Mouse (Mus musculus) kidney, embryonic 15.5 days (tissue): ENCODE measurements around the gene Ganc. TPM values are rescaled to one million over a fixed set of nuclear protein-coding genes. Genes with fewer than 3 reads are reported as not detected.

Source experiments
- ATAC-seq: fragments of 200-750 bp; cut with Nextera tagmentation; replicated peaks from 2 replicates; pipeline ENCODE4 v1.8.0; 2017; ENCODE audit warnings: moderate TSS enrichment; ENCODE audit not compliant: low FRiP score
- H3K27ac ChIP-seq: fragments of 300-500 bp; sonication (generic); 2 replicates; pipeline ENCODE4 v1.5.1; 2015; ENCODE audit warnings: mild to moderate bottlenecking, inconsistent platforms
- H3K27me3 ChIP-seq: fragments of 300-500 bp; sonication (generic); 2 replicates; pipeline ENCODE4 v1.6.1; 2015; ENCODE audit warnings: inconsistent platforms
- H3K36me3 ChIP-seq: fragments of 300-500 bp; sonication (generic); 2 replicates; pipeline ENCODE4 v1.6.1; 2015; ENCODE audit warnings: inconsistent platforms
- H3K4me1 ChIP-seq: fragments of 300-500 bp; sonication (generic); 2 replicates; pipeline ENCODE4 v1.6.1; 2015; ENCODE audit warnings: inconsistent platforms
- H3K4me2 ChIP-seq: fragments of 300-500 bp; sonication (generic); 2 replicates; pipeline ENCODE4 v1.6.1; 2015; ENCODE audit warnings: moderate library complexity, mild to moderate bottlenecking, inconsistent platforms
- H3K4me3 ChIP-seq: fragments of 300-500 bp; sonication (generic); replicated peaks from 2 replicates; pipeline ENCODE4 v1.5.1; 2015; ENCODE audit warnings: mild to moderate bottlenecking, inconsistent platforms
- H3K9ac ChIP-seq: fragments of 300-500 bp; sonication (generic); 2 replicates; pipeline ENCODE4 v1.6.1; 2015; ENCODE audit warnings: mild to moderate bottlenecking, inconsistent platforms
- H3K9me3 ChIP-seq: fragments of 300-500 bp; sonication (generic); replicated peaks from 2 replicates; pipeline ENCODE4 v1.6.1; 2016; ENCODE audit warnings: inconsistent platforms
- WGBS: fragments of 180-500 bp; shearing (Covaris S2); methylation state at CpG from one replicate; pipeline ENCODE4 v1.1.7; 2015; ENCODE audit warnings: mixed read lengths; 5-methylcytosine and 5-hydroxymethylcytosine counted together
- polyA plus RNA-seq: library from polyadenylated mRNA; unstranded; fragments of >200 nt; fragmentation: Nextera tagmentation; extraction: Ambion mirVana; gene quantifications from 2 replicates; pipeline ENCODE4 v1.2.1, GENCODE M21; 2015

Ganc gene
- polyA plus RNA-seq, 1 experiment from 2014 or later: 10.7 TPM

DNA sequence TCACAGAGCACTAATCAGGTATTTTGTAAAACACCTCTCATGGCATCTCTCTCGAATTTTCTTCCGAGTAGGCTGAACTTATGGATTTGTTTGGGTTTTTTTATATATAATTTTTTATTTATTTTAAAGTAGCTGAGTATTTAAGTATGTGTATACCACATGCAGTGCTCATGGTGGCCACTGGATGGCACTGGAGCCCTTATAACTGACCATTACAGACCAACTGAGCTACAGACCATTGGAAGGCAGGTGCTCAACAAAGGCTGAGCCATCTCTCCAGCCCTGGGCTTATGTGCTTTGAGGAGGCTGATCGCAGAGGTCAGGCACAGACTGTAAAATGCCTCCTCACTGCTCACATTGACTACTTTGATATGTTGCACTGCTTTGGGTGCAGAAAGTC is 74.9 kb downstream of the Ganc start:
- Histone ChIP-seq H3K4me3 (no peak overlapping the region), H3K27ac (no peak overlapping the region), H3K4me1 (peaks cover 14% of the 10 kb centered on the region), H3K4me2 (no peak overlapping the region), H3K9ac (no peak overlapping the region), H3K27me3 (peaks cover 3% of the 10 kb centered on the region; the same call in 1 of the 2 replicates), H3K9me3 (no peaks in the 10 kb centered on the region), H3K36me3 (no peaks in the 10 kb centered on the region)
- ATAC-seq: no peak
- 49% methylated on average over 3 of the region's 3 CpGs for WGBS

DNA sequence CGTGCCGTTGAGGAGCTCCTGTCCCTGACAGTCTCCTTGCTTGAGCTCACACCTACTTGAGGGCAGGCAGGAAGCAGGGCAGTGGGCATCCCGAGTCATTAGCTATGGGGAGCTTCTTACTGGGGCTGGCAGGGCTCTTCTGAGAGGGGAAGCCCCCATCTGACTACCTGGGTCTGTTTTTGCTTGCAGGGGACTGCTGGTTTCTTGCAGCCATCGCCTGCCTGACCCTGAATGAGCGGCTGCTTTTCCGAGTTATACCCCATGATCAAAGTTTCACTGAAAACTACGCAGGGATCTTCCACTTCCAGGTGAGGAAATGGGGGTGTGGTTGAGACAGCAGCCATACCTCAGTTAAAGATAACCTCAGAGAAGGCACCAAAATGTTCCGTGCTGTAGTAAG is 78.2 kb downstream of the Ganc start:
- Histone ChIP-seq H3K27me3 (peaks cover 3% of the 10 kb centered on the region; the same call in 1 of the 2 replicates), H3K4me1 (peaks cover 18% of the 10 kb centered on the region), H3K27ac (no peak overlapping the region), H3K36me3 (no peaks in the 10 kb centered on the region), H3K9ac (no peak overlapping the region), H3K9me3 (no peaks in the 10 kb centered on the region), H3K4me2 (no peak overlapping the region), H3K4me3 (no peak overlapping the region)
- 57% methylated on average over 8 of the region's 8 CpGs for WGBS
- no peak for ATAC-seq

DNA sequence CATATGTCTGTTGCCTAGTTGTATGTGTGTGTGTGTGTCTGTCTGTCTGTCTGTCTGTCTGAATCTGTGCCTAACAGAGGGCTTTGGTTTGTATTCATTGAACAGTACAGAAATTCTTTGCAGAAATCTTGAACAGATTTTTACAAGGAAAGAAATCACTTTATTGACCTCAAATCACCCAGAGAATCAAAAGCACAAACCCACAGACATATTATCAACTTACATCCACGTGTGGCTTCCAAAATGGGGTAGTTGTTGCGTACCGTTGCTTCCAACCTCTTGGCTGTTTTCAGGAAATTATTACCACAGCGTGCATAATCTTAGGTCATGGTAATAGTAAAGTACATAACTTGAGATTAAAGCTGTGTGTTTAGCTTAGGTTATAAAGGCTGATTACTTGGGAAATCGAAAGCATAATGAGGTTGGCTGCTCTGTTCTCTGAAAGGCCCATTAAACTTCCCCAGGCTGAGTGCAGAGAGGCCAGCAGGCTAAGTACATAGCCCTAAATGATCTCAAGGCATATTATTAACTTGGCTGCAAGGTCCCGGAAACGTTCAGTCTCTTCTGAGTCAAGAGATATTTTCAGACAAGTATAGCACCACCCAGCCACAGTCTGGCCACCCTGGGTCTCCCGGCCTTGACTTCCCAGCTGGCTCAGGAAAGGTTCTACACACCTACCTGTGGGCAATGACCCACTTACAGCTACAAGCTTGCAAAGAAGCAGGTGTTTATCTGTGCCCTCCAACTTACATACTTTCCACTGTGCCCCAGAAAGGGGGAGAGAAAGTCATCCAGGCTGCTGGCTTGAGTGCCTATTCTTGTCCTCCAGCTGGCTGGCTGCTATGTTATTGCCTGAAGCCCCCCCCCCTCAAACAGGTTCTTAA is 79.1 kb downstream of the Ganc start:
- Histone ChIP-seq H3K36me3 (no peaks in the 10 kb centered on the region), H3K4me3 (no peak overlapping the region), H3K27ac (peak overlapping the region; percentile 37), H3K27me3 (peaks cover 3% of the 10 kb centered on the region; the same call in 1 of the 2 replicates), H3K4me2 (no peak overlapping the region), H3K9me3 (no peaks in the 10 kb centered on the region), H3K9ac (no peak overlapping the region), H3K4me1 (peaks cover 18% of the 10 kb centered on the region)
- ATAC-seq: peak; percentile 71
- WGBS: 59% methylated on average over 8 of the region's 8 CpGs

DNA sequence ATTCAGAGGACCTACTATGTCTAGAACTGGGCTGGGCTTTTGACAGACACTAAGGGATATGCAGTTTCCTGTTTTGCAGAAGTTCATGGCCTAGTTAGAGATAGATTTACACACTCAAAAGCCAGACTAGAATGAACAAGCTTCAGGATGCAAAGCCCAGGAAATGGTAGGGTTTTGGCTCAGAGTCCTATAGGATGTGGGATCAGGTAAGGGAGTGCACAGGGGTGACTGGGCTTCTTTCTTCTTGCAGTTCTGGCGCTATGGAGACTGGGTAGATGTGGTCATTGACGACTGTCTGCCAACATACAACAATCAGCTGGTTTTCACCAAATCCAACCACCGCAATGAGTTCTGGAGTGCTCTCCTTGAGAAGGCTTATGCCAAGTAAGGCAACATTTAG is 80.5 kb downstream of the Ganc start:
- ATAC-seq: no peak
- Histone ChIP-seq H3K4me3 (no peak overlapping the region), H3K9ac (no peak overlapping the region), H3K27me3 (peaks cover 3% of the 10 kb centered on the region; the same call in 1 of the 2 replicates), H3K36me3 (no peaks in the 10 kb centered on the region), H3K4me2 (no peak overlapping the region), H3K9me3 (no peaks in the 10 kb centered on the region), H3K4me1 (peaks cover 18% of the 10 kb centered on the region), H3K27ac (no peak overlapping the region)
- 92% methylated on average over 3 of the region's 3 CpGs for WGBS

DNA sequence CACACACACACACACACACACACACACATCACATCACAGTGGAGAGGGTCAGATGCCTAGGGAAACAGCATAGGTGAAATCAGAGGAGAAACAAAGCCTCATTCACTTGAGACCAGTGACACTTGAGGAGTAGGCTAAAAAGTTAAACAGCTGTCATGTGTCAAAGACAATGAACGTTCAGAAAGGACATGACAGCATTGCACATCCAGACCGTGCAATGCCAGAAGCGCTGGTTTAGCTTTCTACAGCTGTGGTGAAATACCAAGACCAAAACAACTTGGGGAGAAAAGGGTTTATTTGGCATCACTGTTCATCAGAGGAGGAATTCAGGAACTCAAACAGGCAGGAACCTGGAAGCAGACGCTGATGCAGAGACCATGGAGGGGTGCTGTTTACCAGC is 89.6 kb downstream of the Ganc start:
- H3K4me2 ChIP-seq: no peak overlapping the region
- no peaks in the 10 kb centered on the region for H3K27me3 ChIP-seq
- 40% methylated on average over 4 of the region's 4 CpGs for WGBS
- no peak overlapping the region for H3K9ac ChIP-seq
- H3K4me3 ChIP-seq: no peak overlapping the region
- H3K9me3 ChIP-seq: no peaks in the 10 kb centered on the region
- ATAC-seq: no peak
- H3K4me1 ChIP-seq: no peaks in the 10 kb centered on the region
- no peaks in the 10 kb centered on the region for H3K36me3 ChIP-seq
- H3K27ac ChIP-seq: no peak overlapping the region

DNA sequence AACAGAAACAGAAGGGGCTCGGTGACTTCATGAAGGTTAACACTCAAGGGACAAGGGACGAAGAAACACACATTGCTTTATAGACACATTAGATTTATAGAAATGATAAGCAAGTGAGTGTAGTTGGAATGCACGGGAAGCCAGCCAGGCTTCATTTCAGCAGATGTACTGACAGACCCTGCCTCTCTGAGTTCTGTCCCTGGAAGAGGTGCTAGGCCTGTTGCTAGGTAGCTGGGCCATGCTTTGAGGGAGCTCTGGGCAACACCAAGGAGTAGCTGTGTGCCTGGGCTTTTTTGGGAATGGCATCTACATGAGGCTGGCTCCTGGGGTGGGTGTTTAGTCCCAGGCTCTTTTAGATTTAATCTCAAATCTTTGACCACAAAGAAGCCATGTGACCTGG is 92.8 kb downstream of the Ganc start:
- no peak overlapping the region for H3K4me2 ChIP-seq
- H3K9ac ChIP-seq: no peak overlapping the region
- H3K4me3 ChIP-seq: no peak overlapping the region
- peaks cover 12% of the 10 kb centered on the region for H3K4me1 ChIP-seq
- H3K36me3 ChIP-seq: no peaks in the 10 kb centered on the region
- 50% methylated on average over 3 of the region's 3 CpGs for WGBS
- H3K27me3 ChIP-seq: no peaks in the 10 kb centered on the region
- ATAC-seq: no peak
- no peaks in the 10 kb centered on the region for H3K9me3 ChIP-seq
- no peak overlapping the region for H3K27ac ChIP-seq

DNA sequence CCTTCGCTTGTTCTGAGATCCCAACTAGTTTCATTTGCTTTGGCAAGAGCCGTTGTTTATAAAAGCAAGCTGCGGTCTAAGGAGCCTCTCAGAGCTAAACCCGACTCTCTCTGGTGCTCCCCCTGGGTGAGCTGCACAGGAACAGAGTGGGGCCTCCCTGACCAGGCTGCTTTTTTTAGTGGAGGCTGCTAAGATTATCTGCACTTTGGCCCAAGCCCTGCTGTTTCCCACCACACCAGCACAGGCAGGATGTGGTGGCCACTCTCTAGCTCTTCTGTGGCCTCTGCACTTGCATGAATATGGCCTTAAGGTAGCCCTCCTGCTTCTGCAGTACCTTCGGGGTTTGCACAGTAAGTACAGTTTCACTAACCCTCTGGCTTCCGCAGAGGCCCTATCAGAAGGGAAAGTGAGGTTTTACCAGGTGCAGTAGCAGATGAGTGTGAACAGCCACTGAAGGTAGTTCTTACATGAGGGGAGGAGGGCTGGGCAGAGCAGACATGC is 96.3 kb downstream of the Ganc start:
- H3K4me3 ChIP-seq: no peak overlapping the region
- H3K9me3 ChIP-seq: no peaks in the 10 kb centered on the region
- no peak overlapping the region for H3K4me2 ChIP-seq
- peaks cover 8% of the 10 kb centered on the region for H3K36me3 ChIP-seq
- 48% methylated on average over 6 of the region's 6 CpGs for WGBS
- no peak overlapping the region for H3K27ac ChIP-seq
- peaks cover 13% of the 10 kb centered on the region for H3K4me1 ChIP-seq
- no peak for ATAC-seq
- H3K9ac ChIP-seq: peak overlapping the region; percentile 21; the same call in 1 of the 2 replicates
- no peaks in the 10 kb centered on the region for H3K27me3 ChIP-seq

DNA sequence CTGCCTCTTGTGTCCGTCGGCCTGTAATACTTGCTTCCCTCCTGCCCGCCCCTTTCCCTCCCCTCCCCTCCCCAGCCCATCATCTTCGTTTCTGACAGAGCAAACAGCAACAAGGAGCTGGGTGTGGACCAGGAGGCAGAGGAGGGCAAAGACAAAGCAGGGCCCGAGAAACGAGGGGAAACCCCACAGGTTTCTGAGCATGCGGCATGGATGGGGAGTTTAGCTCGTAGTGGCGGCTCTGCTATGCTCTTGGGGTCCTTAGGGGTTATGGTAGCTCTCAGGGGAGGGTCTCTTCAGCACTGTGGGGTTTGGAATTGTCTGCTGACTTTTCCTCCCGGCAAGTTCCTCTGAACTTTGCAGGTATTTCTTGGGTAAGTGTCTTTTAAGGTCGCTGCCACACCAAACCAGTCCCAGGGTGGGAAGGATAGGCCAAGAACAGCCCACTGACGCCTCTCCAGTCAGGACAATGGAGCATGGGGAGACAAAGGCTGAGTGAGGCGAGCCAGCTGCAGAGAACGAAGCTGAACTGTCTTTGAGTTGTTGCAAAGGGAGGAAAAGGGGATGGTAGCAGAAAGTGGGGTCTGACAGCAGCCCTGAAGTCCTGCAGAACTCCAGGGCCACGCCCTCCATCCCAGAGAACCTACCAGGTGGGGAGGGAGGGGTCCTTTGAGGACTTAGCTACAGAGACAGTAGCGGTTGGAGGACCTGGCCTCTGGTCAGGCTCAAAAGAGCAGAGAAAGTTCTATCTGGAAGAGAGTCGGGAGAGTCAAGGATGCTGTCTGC is 97.6 kb downstream of the Ganc start:
- Histone ChIP-seq H3K36me3 (peaks cover 22% of the 10 kb centered on the region), H3K9me3 (no peaks in the 10 kb centered on the region), H3K4me1 (peaks cover 13% of the 10 kb centered on the region), H3K4me3 (no peak overlapping the region), H3K4me2 (no peak overlapping the region), H3K9ac (no peak overlapping the region), H3K27ac (no peak overlapping the region), H3K27me3 (no peaks in the 10 kb centered on the region)
- 36% methylated on average over 17 of the region's 17 CpGs for WGBS
- ATAC-seq: no peak

DNA sequence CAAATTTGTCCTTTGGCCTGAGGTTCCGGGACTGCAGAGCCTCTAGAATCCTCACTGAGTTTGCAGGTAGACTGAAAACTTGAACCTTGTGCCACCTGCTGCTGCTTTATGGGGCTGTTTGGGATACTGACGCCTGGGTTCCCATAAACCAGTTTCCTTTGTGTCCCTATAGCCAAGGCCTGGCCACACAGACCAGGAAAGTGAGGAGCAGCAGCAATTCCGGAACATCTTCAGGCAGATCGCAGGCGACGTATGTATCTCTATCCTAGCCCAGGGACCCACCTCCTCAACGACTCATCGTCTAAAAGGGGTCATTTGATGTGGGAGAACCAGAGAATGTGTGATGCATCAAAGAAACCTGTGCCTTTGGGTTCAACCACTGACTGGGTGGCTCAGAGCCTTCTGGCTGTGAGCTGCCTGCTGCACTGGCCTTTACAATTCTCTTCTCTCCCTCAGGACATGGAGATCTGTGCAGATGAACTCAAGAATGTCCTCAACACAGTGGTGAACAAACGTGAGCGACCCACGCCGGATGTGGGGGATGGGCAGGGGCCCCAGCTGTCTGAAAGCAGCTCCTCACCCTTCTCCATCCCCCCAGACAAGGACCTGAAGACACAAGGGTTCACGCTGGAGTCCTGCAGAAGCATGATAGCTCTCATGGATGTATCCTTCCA is 98.4 kb downstream of the Ganc start:
- 56% methylated on average over 13 of the region's 13 CpGs for WGBS
- Histone ChIP-seq H3K36me3 (peaks cover 24% of the 10 kb centered on the region), H3K4me1 (peaks cover 13% of the 10 kb centered on the region), H3K27me3 (no peaks in the 10 kb centered on the region), H3K4me3 (no peak overlapping the region), H3K9ac (no peak overlapping the region), H3K4me2 (no peak overlapping the region), H3K9me3 (no peaks in the 10 kb centered on the region), H3K27ac (no peak overlapping the region)
- no peak for ATAC-seq

DNA sequence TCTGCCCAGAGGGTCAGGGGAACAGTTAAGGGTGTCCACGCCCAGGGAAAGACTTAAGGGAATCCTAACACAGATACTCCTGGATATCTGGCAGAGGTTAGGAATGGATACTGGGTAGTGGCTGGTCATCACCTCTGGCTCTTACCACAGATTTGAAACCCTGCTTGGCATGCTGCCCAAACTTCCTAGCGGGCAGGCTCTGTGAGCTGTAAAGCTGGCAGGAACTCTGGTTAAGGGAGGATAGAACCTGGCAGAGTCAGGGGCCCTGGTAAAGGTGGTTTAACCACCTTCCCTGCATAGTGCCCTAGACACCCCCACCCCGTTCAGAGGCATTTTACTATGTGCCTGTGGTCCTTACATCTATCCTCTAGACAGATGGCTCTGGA is 98.9 kb downstream of the Ganc start:
- H3K4me1 ChIP-seq: peaks cover 13% of the 10 kb centered on the region
- no peak overlapping the region for H3K4me2 ChIP-seq
- H3K27me3 ChIP-seq: no peaks in the 10 kb centered on the region
- H3K36me3 ChIP-seq: peaks cover 28% of the 10 kb centered on the region
- WGBS: 58% methylated on average over 3 of the region's 3 CpGs
- ATAC-seq: no peak
- H3K9ac ChIP-seq: no peak overlapping the region
- no peak overlapping the region for H3K27ac ChIP-seq
- no peak overlapping the region for H3K4me3 ChIP-seq
- H3K9me3 ChIP-seq: no peaks in the 10 kb centered on the region

DNA sequence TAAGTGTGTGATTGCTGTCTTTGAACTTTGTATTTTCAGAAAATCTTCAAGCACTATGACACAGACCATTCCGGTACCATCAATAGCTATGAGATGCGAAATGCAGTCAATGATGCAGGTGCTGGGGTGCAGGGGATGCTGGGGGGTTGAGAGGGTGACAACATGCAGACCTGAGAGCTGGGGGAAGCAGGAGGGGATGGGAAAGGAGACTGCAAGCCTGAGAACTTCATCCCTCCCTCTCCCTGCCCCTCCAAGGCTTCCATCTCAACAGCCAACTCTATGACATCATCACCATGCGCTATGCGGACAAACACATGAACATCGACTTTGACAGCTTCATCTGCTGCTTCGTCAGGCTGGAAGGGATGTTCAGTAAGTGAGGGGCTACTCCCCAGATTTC is 99.4 kb downstream of the Ganc start:
- WGBS: 92% methylated on average over 6 of the region's 6 CpGs
- Histone ChIP-seq H3K36me3 (peaks cover 32% of the 10 kb centered on the region), H3K9ac (no peak overlapping the region), H3K4me2 (no peak overlapping the region), H3K27me3 (no peaks in the 10 kb centered on the region), H3K9me3 (no peaks in the 10 kb centered on the region), H3K27ac (no peak overlapping the region), H3K4me1 (peaks cover 13% of the 10 kb centered on the region), H3K4me3 (no peak overlapping the region)
- no peak for ATAC-seq

DNA sequence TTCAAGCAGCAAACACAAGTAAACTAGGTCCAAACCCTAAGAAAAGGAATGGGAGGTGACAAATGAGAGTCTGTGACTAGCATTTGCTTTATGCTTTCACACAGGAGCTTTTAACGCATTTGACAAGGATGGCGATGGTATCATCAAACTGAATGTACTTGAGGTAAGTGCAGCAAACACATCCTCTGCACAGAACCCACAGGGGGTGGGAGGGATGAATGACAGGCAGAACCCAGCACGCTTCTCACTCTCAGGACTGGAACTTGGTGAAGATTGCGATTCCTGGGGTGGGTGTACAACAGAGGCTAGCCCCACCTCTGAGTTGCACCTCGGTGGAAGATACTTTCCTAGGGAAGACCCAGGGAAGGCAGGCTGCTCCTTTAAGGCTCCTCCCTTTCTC is 100.3 kb downstream of the Ganc start:
- no peak for ATAC-seq
- Histone ChIP-seq H3K27me3 (no peaks in the 10 kb centered on the region), H3K9ac (no peak overlapping the region), H3K4me1 (peaks cover 13% of the 10 kb centered on the region), H3K4me2 (no peak overlapping the region), H3K36me3 (peaks cover 40% of the 10 kb centered on the region), H3K4me3 (no peak overlapping the region), H3K27ac (no peak overlapping the region), H3K9me3 (no peaks in the 10 kb centered on the region)
- 84% methylated on average over 5 of the region's 5 CpGs for WGBS
